Mouse (Mus musculus) embryonic facial prominence, embryonic 14.5 days (tissue): ENCODE measurements around the gene Smim17. TPM values are rescaled to one million over a fixed set of nuclear protein-coding genes. Genes with fewer than 3 reads are reported as not detected.
"Not testable (repeated sequence)": the region's sequence is repeated elsewhere in the genome, so short reads cannot be mapped to it uniquely, and the experiment has no call there.

Experiments
- ATAC-seq: fragments of 200-750 bp; cut with Nextera tagmentation; 2 replicates; pipeline ENCODE4 v1.8.0; 2017; ENCODE audit warnings: low read depth, moderate number of reproducible peaks, moderate TSS enrichment
- DNase-seq: peaks from one replicate; pipeline ENCODE4 v3.0.0-alpha.2; 2015; ENCODE audit warnings: low spot score
- H3K27ac ChIP-seq: fragments of 300-500 bp; sonication (generic); replicated peaks from 2 replicates; pipeline ENCODE4 v1.5.1; 2014; ENCODE audit warnings: low read depth, mild to moderate bottlenecking, low read length, moderate library complexity
- H3K27me3 ChIP-seq: fragments of 300-500 bp; sonication (generic); replicated peaks from 2 replicates; pipeline ENCODE4 v1.6.1; 2014; ENCODE audit warnings: low read length; ENCODE audit not compliant: control insufficient read depth, insufficient read depth
- H3K36me3 ChIP-seq: fragments of 300-500 bp; sonication (generic); 2 replicates; pipeline ENCODE4 v1.6.1; 2014; ENCODE audit warnings: low read length, mixed read lengths; ENCODE audit not compliant: control insufficient read depth, insufficient read depth
- H3K4me1 ChIP-seq: fragments of 300-500 bp; sonication (generic); 2 replicates; pipeline ENCODE4 v1.6.1; 2014; ENCODE audit warnings: antibody characterized with exemption, low read length; ENCODE audit not compliant: control insufficient read depth, insufficient read depth
- H3K4me2 ChIP-seq: fragments of 300-500 bp; sonication (generic); 2 replicates; pipeline ENCODE4 v1.6.1; 2014; ENCODE audit warnings: low read depth, mild to moderate bottlenecking, low read length, moderate library complexity, mixed read lengths
- H3K4me3 ChIP-seq: fragments of 300-500 bp; sonication (generic); 2 replicates; pipeline ENCODE4 v1.5.1; 2014; ENCODE audit warnings: low read depth, mild to moderate bottlenecking, low read length
- H3K9ac ChIP-seq: fragments of 300-500 bp; sonication (generic); 2 replicates; pipeline ENCODE4 v1.6.1; 2014; ENCODE audit warnings: low read depth, mild to moderate bottlenecking, low read length, moderate library complexity, mixed read lengths
- H3K9me3 ChIP-seq: fragments of 300-500 bp; sonication (generic); 2 replicates; pipeline ENCODE4 v1.6.1; 2016; ENCODE audit warnings: low read length; ENCODE audit not compliant: control insufficient read depth
- WGBS: fragments of 180-500 bp; shearing (Covaris S2); extraction: QIAGEN DNeasy Blood & Tissue Kit; methylation state at CpG from one replicate; pipeline ENCODE4 v1.1.7; 2014; 5-methylcytosine and 5-hydroxymethylcytosine counted together
- polyA plus RNA-seq: library from polyadenylated mRNA; unstranded; fragments of >200 nt; fragmentation: Nextera tagmentation; extraction: Ambion mirVana; gene quantifications from 2 replicates; pipeline ENCODE4 v1.2.1, GENCODE M21; 2014

The Smim17 gene
- polyA plus RNA-seq, 1 experiment from 2014 or later: 0.18 TPM

GRCm38 (mm10) chr7:6441173-6441572 lies 42.7 kb downstream of the Smim17 start:
- no peak overlapping the region for H3K4me3 ChIP-seq
- no peaks in the 10 kb centered on the region for H3K27me3 ChIP-seq
- H3K4me2 ChIP-seq: no peak overlapping the region
- no peaks in the 10 kb centered on the region for H3K4me1 ChIP-seq
- no peak overlapping the region for H3K27ac ChIP-seq
- no peak for DNase-seq
- ATAC-seq: no peak
- no peaks in the 10 kb centered on the region for H3K9me3 ChIP-seq
- H3K9ac ChIP-seq: no peak overlapping the region
- whole genome bisulfite sequencing: 65% methylated on average over 2 of the region's 2 CpGs
- H3K36me3 ChIP-seq: no peaks in the 10 kb centered on the region

- peaks cover 8% of the 10 kb centered on the region; the same call in 1 of the 2 replicates for H3K9me3 ChIP-seq
- H3K27ac ChIP-seq: no peak overlapping the region
- no peaks in the 10 kb centered on the region for H3K27me3 ChIP-seq
- no peaks in the 10 kb centered on the region for H3K4me1 ChIP-seq
- H3K4me2 ChIP-seq: no peak overlapping the region
- no peaks in the 10 kb centered on the region for H3K36me3 ChIP-seq
- no peak for DNase-seq
- H3K9ac ChIP-seq: no peak overlapping the region
- no peak overlapping the region for H3K4me3 ChIP-seq
- ATAC-seq: no peak
- WGBS: 81% methylated on average over 5 of the region's 5 CpGs
Measured at GRCm38 (mm10) chr7:6447771-6448170, 49.3 kb downstream of the Smim17 start.

GRCm38 (mm10) chr7:6455868-6456267 lies 57.4 kb downstream of the Smim17 start, which contains the start of gene Olfr1336:
TSS of gene Olfr1336 (plus strand) at chr7:6456168.
- Histone ChIP-seq H3K9ac (no peak within 1 kb of the TSS), H3K27me3 (no peaks in the 10 kb centered on the region), H3K4me3 (no peak within 1 kb of the TSS), H3K27ac (no peak within 1 kb of the TSS), H3K36me3 (no peaks in the 10 kb centered on the region), H3K9me3 (0 out of 2 replicates have a peak, but pooled peaks cover 4% of the 10 kb centered on the region), H3K4me2 (no peak within 1 kb of the TSS), H3K4me1 (no peaks in the 10 kb centered on the region)
- ATAC-seq (no peak), DNase-seq (no peak)

GRCm38 (mm10) chr7:6456399-6456798 lies 57.9 kb downstream of the Smim17 start:
- DNase-seq (peak; percentile 7), ATAC-seq (no peak)
- no peaks in the 10 kb centered on the region for H3K4me1 ChIP-seq
- H3K4me3 ChIP-seq: no peak overlapping the region
- H3K27me3 ChIP-seq: no peaks in the 10 kb centered on the region
- H3K27ac ChIP-seq: no peak overlapping the region
- H3K9ac ChIP-seq: no peak overlapping the region
- 53% methylated on average over 3 of the region's 3 CpGs for WGBS
- H3K4me2 ChIP-seq: no peak overlapping the region
- H3K36me3 ChIP-seq: no peaks in the 10 kb centered on the region
- H3K9me3 ChIP-seq: 0 out of 2 replicates have a peak, but pooled peaks cover 4% of the 10 kb centered on the region

- Histone ChIP-seq H3K9me3 (no peaks in the 10 kb centered on the region), H3K27ac (no peak within 1 kb of the TSS), H3K4me3 (no peak within 1 kb of the TSS), H3K4me1 (no peaks in the 10 kb centered on the region), H3K27me3 (no peaks in the 10 kb centered on the region), H3K36me3 (no peaks in the 10 kb centered on the region), H3K4me2 (no peak within 1 kb of the TSS), H3K9ac (no peak within 1 kb of the TSS)
- ATAC-seq (no peak), DNase-seq (no peak)
Measured at GRCm38 (mm10) chr7:6466951-6467350, 68.4 kb downstream of the Smim17 start, which contains the start of gene Olfr1346. TSS of gene Olfr1346 (plus strand) at chr7:6467101.

GRCm38 (mm10) chr7:6477633-6478032 lies 79.1 kb downstream of the Smim17 start:
- not testable (repeated sequence) for H3K9ac ChIP-seq, H3K36me3 ChIP-seq, ATAC-seq, H3K9me3 ChIP-seq, H3K27ac ChIP-seq, H3K4me1 ChIP-seq, H3K4me3 ChIP-seq, H3K4me2 ChIP-seq, DNase-seq, H3K27me3 ChIP-seq
- 85% methylated on average over 2 of the region's 2 CpGs for WGBS

Other genes with a start within 250 kb of the Smim17 start
- gene Zfp787, start 242.7 kb upstream of the Smim17 start, polyA plus RNA-seq: 10.2 and 11.9 TPM in 2 replicates
- gene Zfp444, start 226.5 kb upstream of the Smim17 start, polyA plus RNA-seq: 40.7 and 49.6 TPM in 2 replicates
- not detected in 2 replicates for gene Galp, start 201.6 kb upstream of the Smim17 start, polyA plus RNA-seq
- not detected in 2 replicates for gene Zscan5b, start 176.4 kb upstream of the Smim17 start, polyA plus RNA-seq
- 0.26 TPM in 1 of 2 replicates, not detected in the other for gene Epp13, start 146.0 kb upstream of the Smim17 start, polyA plus RNA-seq
- gene Zfp667, start 112.1 kb upstream of the Smim17 start, polyA plus RNA-seq: 10.4 and 11.9 TPM in 2 replicates
- gene Zfp583, start 67.4 kb upstream of the Smim17 start, polyA plus RNA-seq: 6.2 and 6.5 TPM in 2 replicates
- 1.3 and 1.4 TPM in 2 replicates for gene Gm3854, start 55.0 kb upstream of the Smim17 start, polyA plus RNA-seq
- gene Zfp78, start 35.4 kb upstream of the Smim17 start, polyA plus RNA-seq: 2.9 and 3.2 TPM in 2 replicates
- 8.5 and 8.9 TPM in 2 replicates for gene Zfp28, start 15.4 kb upstream of the Smim17 start, polyA plus RNA-seq
- not detected in 2 replicates for gene Gm20715, start 11.6 kb downstream of the Smim17 start, polyA plus RNA-seq
- not detected in 2 replicates for gene Olfr1344, start 40.0 kb downstream of the Smim17 start, polyA plus RNA-seq
- gene Olfr1336, start 57.5 kb downstream of the Smim17 start, polyA plus RNA-seq: 0.06 TPM in 1 of 2 replicates, not detected in the other
- not detected in 2 replicates for gene Olfr1346, start 68.4 kb downstream of the Smim17 start, polyA plus RNA-seq
- gene Olfr5, start 88.2 kb downstream of the Smim17 start, polyA plus RNA-seq: not detected in 2 replicates
- not detected in 2 replicates for gene Olfr1347, start 101.0 kb downstream of the Smim17 start, polyA plus RNA-seq
- gene Olfr1348, start 110.0 kb downstream of the Smim17 start, polyA plus RNA-seq: not detected in 2 replicates
- not detected in 2 replicates for gene Olfr1349, start 124.2 kb downstream of the Smim17 start, polyA plus RNA-seq
- gene Olfr1350, start 166.1 kb downstream of the Smim17 start, polyA plus RNA-seq: 0.18 TPM in 1 of 2 replicates, not detected in the other